Mouse (Mus musculus): ENCODE data around the gene Rc3h2. TPM values are rescaled to one million over a fixed set of nuclear protein-coding genes. Genes with fewer than 3 reads are reported as not detected.

The Rc3h2 gene
- total and polyA plus RNA-seq, 2 experiments: 3.0 to 16.7 TPM

DNA sequence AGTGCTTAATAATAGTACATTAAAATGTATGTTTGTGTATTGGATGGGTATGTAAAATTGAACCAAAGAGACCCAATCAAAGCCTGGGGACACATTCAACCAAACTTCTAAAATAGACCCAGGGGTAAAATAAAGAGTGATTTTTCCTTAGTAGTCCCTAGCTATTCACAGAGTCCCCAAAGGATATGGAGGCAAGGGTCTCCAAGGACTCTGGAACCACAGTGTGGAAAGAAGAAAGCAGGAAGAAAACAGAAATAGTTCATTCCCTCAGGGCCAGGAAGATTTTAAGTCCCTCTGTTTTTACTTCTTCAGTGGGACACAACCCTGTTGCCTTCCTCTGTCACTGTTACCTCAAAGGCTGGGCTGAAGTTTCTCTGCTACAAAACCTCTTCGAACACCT lies 96.5 kb downstream of the Rc3h2 start, which contains the start of gene Olfr368:
Olfr368 (plus strand) TSS at position 301 of the 400 bp plus-strand sequence.
- H3K27ac ChIP-seq (replicated peaks; ENCODE audit: insufficient read depth, low read depth, low read length): no peak within 1 kb of the TSS
- no peak for DNase-seq (ENCODE audit: extremely low read depth, low read depth, low spot score)
- peaks cover 2% of the 10 kb centered on the region; the same call in 1 of the 2 replicates for H3K4me1 ChIP-seq (ENCODE audit: control insufficient read depth, insufficient read depth, low read length)
- no peaks in the 10 kb centered on the region for H3K79me2 ChIP-seq (ENCODE audit: control insufficient read depth, insufficient read depth, low read length)
- no peaks in the 10 kb centered on the region for H3K36me3 ChIP-seq (ENCODE audit: control insufficient read depth, insufficient read depth, low read length)
- 79% methylated on average over 1 of the region's 1 CpGs for WGBS
- H3K9ac ChIP-seq (ENCODE audit: low read depth, low read length): no peak within 1 kb of the TSS
- no peak within 1 kb of the TSS for H3K4me3 ChIP-seq (ENCODE audit: insufficient read depth, low read depth, low read length)
- TF ChIP-seq CTCF (IDR thresholded peaks at IDR 0.05; ENCODE audit: low read depth, low read length) (no peak), POLR2A (IDR thresholded peaks at IDR 0.05; ENCODE audit: extremely low read depth, insufficient read depth, low read length) (no peak)
- H3K27me3 ChIP-seq (ENCODE audit: control insufficient read depth, insufficient read depth, low read length): no peaks in the 10 kb centered on the region

Other genes with a start within 250 kb of the Rc3h2 start
- not detected in 2 replicates for gene Olfr365, start 234.7 kb downstream of the Rc3h2 start, total RNA-seq (2014; rRNA removed)
- gene Olfr365, start 234.7 kb downstream of the Rc3h2 start, polyA plus RNA-seq (2012; rRNA removed): not detected in 2 replicates
- not detected in 2 replicates for gene Olfr366, start 211.3 kb downstream of the Rc3h2 start, total RNA-seq (2014; rRNA removed)
- gene Olfr366, start 211.3 kb downstream of the Rc3h2 start, polyA plus RNA-seq (2012; rRNA removed): not detected in 2 replicates
- gene Olfr368, start 96.4 kb downstream of the Rc3h2 start, total RNA-seq (2014; rRNA removed): not detected in 2 replicates
- not detected in 2 replicates for gene Olfr368, start 96.4 kb downstream of the Rc3h2 start, polyA plus RNA-seq (2012; rRNA removed)
- gene Pdcl, start 63.6 kb downstream of the Rc3h2 start, total RNA-seq (2014; rRNA removed): 19.9 and 27.1 TPM in 2 replicates
- gene Pdcl, start 63.6 kb downstream of the Rc3h2 start, polyA plus RNA-seq (2012; rRNA removed): 7.0 and 7.8 TPM in 2 replicates
- 5.1 and 6.5 TPM in 2 replicates for gene Zbtb26, start 20.2 kb upstream of the Rc3h2 start, total RNA-seq (2014; rRNA removed)
- 0.70 and 1.1 TPM in 2 replicates for gene Zbtb26, start 20.2 kb upstream of the Rc3h2 start, polyA plus RNA-seq (2012; rRNA removed)
- gene Zbtb6, start 20.3 kb upstream of the Rc3h2 start, total RNA-seq (2014; rRNA removed): 8.2 and 8.5 TPM in 2 replicates
- 0.88 and 1.1 TPM in 2 replicates for gene Zbtb6, start 20.3 kb upstream of the Rc3h2 start, polyA plus RNA-seq (2012; rRNA removed)
- 18.2 and 19.1 TPM in 2 replicates for gene Rabgap1, start 20.4 kb upstream of the Rc3h2 start, total RNA-seq (2014; rRNA removed)
- 3.4 and 4.0 TPM in 2 replicates for gene Rabgap1, start 20.4 kb upstream of the Rc3h2 start, polyA plus RNA-seq (2012; rRNA removed)
- gene Gpr21, start 93.4 kb upstream of the Rc3h2 start, total RNA-seq (2014; rRNA removed): 1.0 and 1.3 TPM in 2 replicates
- gene Gpr21, start 93.4 kb upstream of the Rc3h2 start, polyA plus RNA-seq (2012; rRNA removed): 0.06 TPM in 1 of 2 replicates, not detected in the other